Mouse (Mus musculus) testis, postnatal 14 days (tissue): Measurements from ENCODE around the gene Fam131a.
A peak's percentile ranks its signal among the peaks of the same experiment; 100 is the strongest.

ENCODE experiments used
- DNase-seq: peaks from one replicate; pipeline ENCODE4 v3.0.0; 2021; ENCODE audit warnings: low spot score

The Fam131a gene

DNA sequence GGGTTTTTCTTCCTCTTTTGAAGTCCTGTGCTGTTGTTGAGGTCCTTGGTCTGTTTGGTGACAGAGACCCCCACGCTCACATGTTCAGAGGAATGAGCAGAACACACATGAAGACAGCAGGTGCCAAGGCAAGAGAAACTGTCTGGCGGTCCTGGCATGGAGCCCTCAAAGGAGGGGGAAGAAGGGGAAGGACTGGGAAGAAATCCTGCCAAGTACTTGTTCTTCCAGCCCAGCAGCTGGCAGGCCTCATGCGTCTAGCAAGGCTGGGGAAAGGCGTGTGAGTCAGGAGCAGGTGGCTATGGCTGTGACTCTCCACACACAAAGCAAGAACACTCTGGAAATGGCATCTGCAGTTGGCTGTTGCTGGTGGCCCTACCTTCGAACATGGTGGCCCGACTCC lies 53.6 kb downstream of the Fam131a start:
- peak; percentile 72 for DNase-seq

DNA sequence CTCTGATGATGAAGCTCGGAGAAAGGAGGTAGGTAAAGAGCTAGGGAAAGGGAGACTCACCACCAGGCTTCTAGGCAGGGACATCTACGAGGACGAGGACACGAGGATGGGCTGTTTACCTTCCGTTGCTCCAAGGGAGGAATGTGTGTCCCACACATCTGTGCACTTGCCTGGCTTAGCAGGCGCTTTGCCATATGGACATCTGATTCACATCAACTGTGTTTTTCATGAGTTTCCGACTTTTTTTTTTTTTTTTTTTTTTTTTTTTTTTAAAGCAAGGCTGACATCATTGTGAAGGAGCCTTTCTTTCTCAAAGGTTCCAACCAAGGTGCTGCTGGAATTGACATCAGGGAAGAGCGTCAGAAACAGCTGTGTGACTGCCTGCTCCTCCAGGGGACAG lies 57.5 kb downstream of the Fam131a start:
- no peak for DNase-seq
